Mouse (Mus musculus) neural tube, embryonic 15.5 days (tissue): ENCODE data around the gene Gpr1. TPM values are rescaled to one million over a fixed set of nuclear protein-coding genes. Genes with fewer than 3 reads are reported as not detected.
"Not testable (repeated sequence)": the region's sequence is repeated elsewhere in the genome, so short reads cannot be mapped to it uniquely, and the experiment has no call there.

ENCODE experiments used
- ATAC-seq: fragments of 200-750 bp; cut with Nextera tagmentation; 2 replicates; pipeline ENCODE4 v1.8.0; 2017; ENCODE audit warnings: mild to moderate bottlenecking, moderate TSS enrichment, moderate library complexity; ENCODE audit not compliant: low FRiP score
- H3K27ac ChIP-seq: fragments of 300-500 bp; sonication (generic); replicated peaks from 2 replicates; pipeline ENCODE4 v1.5.1; 2015; ENCODE audit warnings: mild to moderate bottlenecking, inconsistent platforms
- H3K27me3 ChIP-seq: fragments of 300-500 bp; sonication (generic); replicated peaks from 2 replicates; pipeline ENCODE4 v1.6.1; 2015; ENCODE audit warnings: inconsistent platforms
- H3K36me3 ChIP-seq: fragments of 300-500 bp; sonication (generic); 2 replicates; pipeline ENCODE4 v1.6.1; 2015; ENCODE audit warnings: inconsistent platforms
- H3K4me1 ChIP-seq: fragments of 300-500 bp; sonication (generic); 2 replicates; pipeline ENCODE4 v1.6.1; 2015; ENCODE audit warnings: inconsistent platforms
- H3K4me2 ChIP-seq: fragments of 300-500 bp; sonication (generic); 2 replicates; pipeline ENCODE4 v1.6.1; 2015; ENCODE audit warnings: inconsistent platforms, mild to moderate bottlenecking, moderate library complexity
- H3K4me3 ChIP-seq: fragments of 300-500 bp; sonication (generic); replicated peaks from 2 replicates; pipeline ENCODE4 v1.5.1; 2015; ENCODE audit warnings: mild to moderate bottlenecking, inconsistent platforms
- H3K9ac ChIP-seq: fragments of 300-500 bp; sonication (generic); replicated peaks from 2 replicates; pipeline ENCODE4 v1.6.1; 2015; ENCODE audit warnings: mild to moderate bottlenecking, inconsistent platforms
- H3K9me3 ChIP-seq: fragments of 300-500 bp; sonication (generic); replicated peaks from 2 replicates; pipeline ENCODE4 v1.6.1; 2016; ENCODE audit warnings: inconsistent platforms
- WGBS: fragments of 180-500 bp; shearing (Covaris S2); methylation state at CpG from one replicate; pipeline ENCODE4 v1.1.7; 2015; ENCODE audit warnings: mixed read lengths; 5-methylcytosine and 5-hydroxymethylcytosine counted together
- microRNA-seq: library from miRNA; unstranded; fragments of <30 nt; microRNA quantifications from one replicate; pipeline ENCODE4, GENCODE M21; 2017
- polyA plus RNA-seq: library from polyadenylated mRNA; unstranded; fragments of >200 nt; fragmentation: Nextera tagmentation; extraction: Ambion mirVana; gene quantifications from 2 replicates; pipeline ENCODE4 v1.2.1, GENCODE M21; 2015

The Gpr1 gene
- polyA plus RNA-seq, 1 experiment from 2014 or later = 0.78 TPM

DNA sequence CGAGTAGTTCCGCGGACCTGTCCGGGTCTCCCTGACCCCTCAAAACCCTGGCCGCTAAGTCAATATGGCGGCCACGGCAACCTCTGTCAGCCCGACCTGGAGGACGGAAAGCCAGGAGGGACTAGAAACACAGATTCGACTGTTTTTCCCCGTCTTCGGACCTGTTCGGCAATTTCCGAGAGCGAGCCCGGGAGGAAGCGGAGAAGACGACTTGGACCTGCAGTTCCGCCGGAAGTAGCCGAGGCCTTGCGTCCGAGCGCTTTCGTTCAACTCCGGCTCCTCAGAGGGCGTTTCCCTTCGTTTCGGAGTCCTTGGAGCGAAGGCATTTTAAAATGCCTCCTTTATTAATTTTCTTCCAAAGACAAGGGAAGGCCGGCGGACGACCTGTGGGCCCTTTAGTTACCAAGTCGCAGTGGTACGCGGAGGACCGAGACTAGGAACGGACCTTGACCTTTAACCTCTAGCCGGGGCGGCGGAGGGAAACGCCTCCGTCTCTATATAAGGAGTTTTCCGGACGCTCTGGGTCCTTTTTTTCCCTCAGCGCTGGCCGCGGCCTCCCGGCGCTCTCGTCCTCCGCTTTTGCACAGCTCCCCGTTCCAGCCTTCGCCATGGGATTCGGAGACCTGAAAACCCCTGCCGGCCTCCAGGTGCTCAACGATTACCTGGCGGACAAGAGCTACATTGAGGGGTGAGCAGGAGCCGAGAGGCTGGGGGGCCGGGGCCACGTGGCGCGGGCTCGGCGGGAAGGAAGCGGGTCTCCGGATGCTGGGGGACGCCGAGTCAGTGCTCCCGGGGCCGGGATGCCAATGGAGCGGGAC lies 37.5 kb downstream of the Gpr1 start, which contains the start of the genes Eef1b2 and Ndufs1:
Gene Eef1b2 (plus strand): TSS at position 222 of the 818 bp plus-strand sequence.
Gene Ndufs1 (minus strand): TSS at position 230 of the 818 bp plus-strand sequence.
- Histone ChIP-seq H3K4me3 (peak within 1 kb of the TSS; percentile 97), H3K4me1 (peaks cover 30% of the 10 kb centered on the region), H3K9me3 (no peaks in the 10 kb centered on the region), H3K4me2 (peak within 1 kb of the TSS; percentile 76), H3K27ac (peak within 1 kb of the TSS; percentile 92), H3K27me3 (no peaks in the 10 kb centered on the region), H3K9ac (peak within 1 kb of the TSS; percentile 97), H3K36me3 (peaks cover 20% of the 10 kb centered on the region)
- whole genome bisulfite sequencing = under 1% methylated on average over 72 of the region's 72 CpGs
- ATAC-seq = peak; percentile 91

DNA sequence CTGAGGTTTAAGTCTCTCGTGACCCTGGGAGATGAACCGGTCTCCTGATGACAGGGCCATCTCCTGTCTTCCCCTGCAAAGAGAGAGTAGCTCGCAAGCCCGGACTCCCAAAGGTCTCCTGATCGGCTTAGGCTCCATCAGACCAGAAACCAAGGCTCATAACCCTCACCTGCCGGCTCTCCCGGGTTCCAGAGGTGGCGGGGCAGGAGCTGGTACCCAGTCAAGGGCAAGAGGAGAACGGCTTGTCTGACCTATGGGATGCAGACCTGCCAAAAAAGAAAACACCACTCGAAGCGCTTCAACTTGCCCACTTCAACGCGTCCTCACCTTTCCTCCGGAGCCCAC lies 38.1 kb downstream of the Gpr1 start:
- Histone ChIP-seq H3K4me2 (peak overlapping the region; percentile 76), H3K4me1 (peaks cover 30% of the 10 kb centered on the region), H3K27me3 (no peaks in the 10 kb centered on the region), H3K36me3 (peaks cover 25% of the 10 kb centered on the region), H3K9me3 (no peaks in the 10 kb centered on the region), H3K4me3 (peak overlapping the region; percentile 97), H3K9ac (peak overlapping the region; percentile 97), H3K27ac (peak overlapping the region; percentile 92)
- whole genome bisulfite sequencing = 0% methylated on average over 14 of the region's 14 CpGs
- ATAC-seq = peak; percentile 45

DNA sequence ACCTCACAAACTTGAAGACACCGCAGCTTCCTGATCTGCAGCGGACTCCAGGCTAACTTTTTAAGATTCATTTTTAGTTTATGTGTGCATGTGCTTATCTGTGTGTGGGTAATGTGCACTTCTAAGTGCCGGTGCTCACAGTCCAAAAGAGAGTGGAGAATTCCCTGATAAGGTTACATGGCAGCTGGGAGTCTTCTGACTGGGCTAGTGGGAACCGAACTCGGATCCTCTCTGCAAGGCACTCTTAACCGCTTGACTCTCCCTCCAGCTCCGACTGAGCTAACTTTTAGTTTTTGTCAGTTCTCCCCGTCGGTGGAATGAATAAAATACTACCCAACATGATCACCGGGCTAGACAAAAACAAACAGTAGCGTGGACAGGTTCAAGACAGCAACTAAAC lies 38.5 kb downstream of the Gpr1 start:
- Histone ChIP-seq H3K9me3 (no peaks in the 10 kb centered on the region), H3K36me3 (peaks cover 28% of the 10 kb centered on the region), H3K9ac (peak overlapping the region; percentile 97), H3K27me3 (no peaks in the 10 kb centered on the region), H3K4me1 (peaks cover 30% of the 10 kb centered on the region), H3K4me3 (peak overlapping the region; percentile 97), H3K4me2 (peak overlapping the region; percentile 76), H3K27ac (peak overlapping the region; percentile 92)
- 10% methylated on average over 11 of the region's 11 CpGs for WGBS
- ATAC-seq = no peak

DNA sequence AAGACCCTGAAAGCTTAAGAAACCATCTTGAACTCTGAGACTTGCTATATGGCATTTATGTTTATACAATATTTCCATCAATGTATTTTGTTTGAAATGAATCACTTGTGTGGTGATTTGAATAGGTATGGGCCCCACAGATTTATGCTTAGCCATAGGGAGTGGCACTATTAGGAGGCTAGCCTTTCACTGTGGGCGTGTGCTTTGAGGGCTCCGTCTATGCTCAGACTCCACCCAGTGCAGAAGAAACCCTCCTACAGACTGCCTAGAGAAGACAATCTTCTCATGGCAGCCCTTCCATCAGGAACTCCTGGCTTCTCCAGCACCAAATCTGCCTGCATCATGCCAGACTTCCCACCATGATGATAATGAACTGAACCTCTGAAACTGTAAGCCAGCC lies 45.7 kb downstream of the Gpr1 start:
- no peaks in the 10 kb centered on the region for H3K4me1 ChIP-seq
- H3K9ac ChIP-seq = no peak overlapping the region
- H3K4me2 ChIP-seq = no peak overlapping the region
- H3K9me3 ChIP-seq = no peaks in the 10 kb centered on the region
- WGBS = 90% methylated on average over 2 of the region's 2 CpGs
- H3K27me3 ChIP-seq = no peaks in the 10 kb centered on the region
- no peak overlapping the region for H3K4me3 ChIP-seq
- ATAC-seq = no peak
- H3K36me3 ChIP-seq = peaks cover 61% of the 10 kb centered on the region
- H3K27ac ChIP-seq = no peak overlapping the region

DNA sequence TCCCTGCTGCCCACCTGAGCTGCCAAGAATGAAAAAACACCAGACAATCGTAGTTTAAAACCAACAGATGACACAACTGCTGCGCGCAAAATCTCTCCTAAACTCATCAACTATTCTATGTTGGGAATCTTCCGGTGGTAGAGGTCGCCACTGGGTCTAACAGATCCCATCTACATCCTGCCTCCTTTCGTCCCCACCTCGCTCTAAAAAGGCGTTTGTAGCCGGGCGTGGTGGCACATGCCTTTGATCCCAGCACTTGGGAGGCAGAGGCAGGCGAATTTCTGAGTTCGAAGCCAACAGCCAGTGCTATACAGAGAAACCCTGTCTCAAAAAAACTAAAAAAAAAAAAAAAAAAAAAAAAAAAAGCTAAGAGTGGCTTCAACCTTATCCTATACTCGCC lies 74.1 kb downstream of the Gpr1 start:
- Histone ChIP-seq H3K4me1 (no peaks in the 10 kb centered on the region), H3K27ac (no peak overlapping the region), H3K4me2 (no peak overlapping the region), H3K4me3 (no peak overlapping the region), H3K36me3 (peaks cover 47% of the 10 kb centered on the region), H3K9ac (no peak overlapping the region), H3K9me3 (no peaks in the 10 kb centered on the region), H3K27me3 (no peaks in the 10 kb centered on the region)
- WGBS = 96% methylated on average over 13 of the region's 13 CpGs
- ATAC-seq = no peak

DNA sequence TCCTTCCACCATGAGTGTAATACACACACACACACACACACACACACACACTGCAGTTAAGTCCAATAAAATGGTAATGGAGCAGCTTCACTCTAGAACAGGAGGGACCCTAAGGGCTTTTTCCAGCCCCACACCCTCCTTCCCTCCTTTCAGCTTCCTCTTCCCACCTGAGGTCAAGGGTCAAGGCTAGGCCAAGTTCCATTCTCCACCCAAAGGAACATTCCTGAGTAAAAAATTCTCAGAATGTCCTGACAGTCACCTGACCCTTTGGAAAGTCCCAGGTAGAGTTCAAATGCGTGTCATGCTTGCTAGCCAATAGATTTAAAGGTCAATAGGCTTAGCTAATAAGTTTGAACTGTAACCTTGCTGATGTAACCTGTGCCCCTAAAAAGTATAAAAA lies 75.8 kb downstream of the Gpr1 start:
- not testable (repeated sequence) for ATAC-seq, H3K4me1 ChIP-seq, H3K9ac ChIP-seq, H3K4me2 ChIP-seq, H3K27ac ChIP-seq, H3K9me3 ChIP-seq, H3K27me3 ChIP-seq, H3K4me3 ChIP-seq
- H3K36me3 ChIP-seq = peaks cover 35% of the 10 kb centered on the region
- WGBS = 98% methylated on average over 1 of the region's 1 CpGs

DNA sequence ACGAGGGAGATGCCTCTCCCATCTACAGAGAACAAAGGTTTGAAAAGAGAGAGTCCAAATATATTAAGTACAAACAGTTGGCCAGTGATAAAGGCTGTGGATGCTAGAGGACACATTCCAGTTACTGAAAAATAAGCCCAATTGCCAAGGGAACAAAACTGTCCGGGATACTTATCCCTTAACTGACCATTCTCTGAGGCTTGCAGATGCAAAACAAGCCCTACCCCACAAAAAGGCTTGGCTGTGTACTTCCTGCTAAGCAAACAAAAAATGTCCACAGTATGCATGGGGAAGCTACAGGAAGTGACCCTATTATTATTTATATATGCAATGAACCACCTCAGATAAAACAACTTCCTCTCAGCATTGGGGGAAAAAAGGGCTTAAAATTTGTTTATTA lies 76.4 kb downstream of the Gpr1 start:
- Histone ChIP-seq H3K4me2 (no peak overlapping the region), H3K9me3 (no peaks in the 10 kb centered on the region), H3K36me3 (peaks cover 32% of the 10 kb centered on the region), H3K4me3 (no peak overlapping the region), H3K4me1 (no peaks in the 10 kb centered on the region), H3K9ac (no peak overlapping the region), H3K27me3 (no peaks in the 10 kb centered on the region), H3K27ac (no peak overlapping the region)
- no peak for ATAC-seq
- 94% methylated on average over 2 of the region's 2 CpGs for WGBS

DNA sequence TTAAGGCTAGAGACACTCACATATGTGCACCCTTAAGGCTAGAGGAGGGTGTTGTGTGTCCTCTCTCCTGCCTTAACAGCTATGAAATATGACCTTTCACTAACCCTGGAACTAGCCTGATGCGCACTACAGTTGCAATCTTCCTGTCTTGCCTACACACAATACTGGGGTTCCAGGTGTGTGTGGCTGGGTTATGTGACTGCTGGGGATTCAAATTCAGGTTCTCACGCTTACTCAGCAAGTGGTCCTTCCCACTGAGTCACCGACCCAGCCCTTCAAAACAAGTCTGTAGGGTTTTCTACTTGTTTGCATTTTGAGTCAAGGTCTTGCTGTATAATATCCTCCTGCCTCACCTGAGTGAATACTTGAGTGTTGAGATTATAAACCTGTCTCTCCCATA lies 79.8 kb downstream of the Gpr1 start:
- ATAC-seq = no peak
- no peak overlapping the region for H3K4me3 ChIP-seq
- H3K27ac ChIP-seq = no peak overlapping the region
- 82% methylated on average over 3 of the region's 3 CpGs for WGBS
- no peaks in the 10 kb centered on the region for H3K9me3 ChIP-seq
- H3K27me3 ChIP-seq = no peaks in the 10 kb centered on the region
- H3K36me3 ChIP-seq = peaks cover 18% of the 10 kb centered on the region
- no peak overlapping the region for H3K9ac ChIP-seq
- no peaks in the 10 kb centered on the region for H3K4me1 ChIP-seq
- H3K4me2 ChIP-seq = no peak overlapping the region

Small RNA genes within 50 kb of the gene (microRNA-seq; reads per million reads assigned to microRNA genes)
- not detected for gene Gm24557
- not detected for gene Gm27512

Other genes with a start within 250 kb of the Gpr1 start
- gene Ino80d, start 99.9 kb downstream of the Gpr1 start, polyA plus RNA-seq = 8.2 and 10.9 TPM in 2 replicates
- gene Eef1b2, start 37.7 kb downstream of the Gpr1 start, polyA plus RNA-seq = 484 and 500 TPM in 2 replicates
- 160 and 161 TPM in 2 replicates for gene Ndufs1, start 37.7 kb downstream of the Gpr1 start, polyA plus RNA-seq
- gene Zdbf2, start 58.7 kb upstream of the Gpr1 start, polyA plus RNA-seq = 24.8 and 31.3 TPM in 2 replicates
- gene Adam23, start 231.3 kb upstream of the Gpr1 start, polyA plus RNA-seq = 13.7 and 15.6 TPM in 2 replicates